Mouse (Mus musculus): ENCODE measurements around the gene Elmo1. TPM values are rescaled to one million over a fixed set of nuclear protein-coding genes. Genes with fewer than 3 reads are reported as not detected.

Gene Elmo1
- polyA plus RNA-seq, 1 experiment from 2014 or later, result 11.2 TPM

DNA sequence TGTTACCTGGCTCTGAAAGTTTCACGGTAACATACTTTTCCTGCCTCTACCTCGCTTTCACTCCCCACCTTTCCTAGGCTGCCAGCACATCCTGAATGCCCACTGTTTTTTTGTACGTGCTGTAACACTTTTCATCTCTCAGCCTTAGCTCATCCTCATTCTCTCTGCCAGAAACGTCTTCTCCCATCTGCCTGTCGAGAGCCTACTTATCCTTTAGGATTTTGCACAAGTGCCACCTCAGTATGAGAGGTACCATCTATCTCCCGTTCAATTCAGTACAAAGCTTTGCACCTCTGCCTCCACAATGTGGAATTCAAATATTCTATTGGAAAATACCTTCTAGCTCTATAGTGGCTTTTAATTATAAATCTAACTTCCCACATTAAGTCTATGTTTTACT, 369.7 kb downstream of the Elmo1 start:
- Histone ChIP-seq H3K4me3 (replicated peaks) (no peak overlapping the region), H3K4me1 (no peaks in the 10 kb centered on the region), H3K9ac (no peak overlapping the region), H3K27me3 (replicated peaks) (no peaks in the 10 kb centered on the region), H3K27ac (no peak overlapping the region), H3K9me3 (no peaks in the 10 kb centered on the region), H3K36me3 (no peaks in the 10 kb centered on the region), H3K4me2 (no peak overlapping the region)
- ATAC-seq (ENCODE audit: insufficient read depth, low FRiP score, low read depth), result no peak
- WGBS, result 85% methylated on average over 6 of the region's 6 CpGs

- Histone ChIP-seq H3K4me3 (replicated peaks) (no peak overlapping the region), H3K4me1 (no peaks in the 10 kb centered on the region), H3K27me3 (replicated peaks) (no peaks in the 10 kb centered on the region), H3K9ac (no peak overlapping the region), H3K36me3 (no peaks in the 10 kb centered on the region), H3K9me3 (no peaks in the 10 kb centered on the region), H3K27ac (no peak overlapping the region), H3K4me2 (no peak overlapping the region)
- ATAC-seq (ENCODE audit: insufficient read depth, low FRiP score, low read depth), result no peak
- WGBS, result 70% methylated on average over 3 of the region's 3 CpGs
Observed at GRCm38 (mm10) chr13:20461616-20462015, 371.2 kb downstream of the Elmo1 start.

- Histone ChIP-seq H3K4me3 (replicated peaks) (no peak overlapping the region), H3K36me3 (no peaks in the 10 kb centered on the region), H3K9ac (no peak overlapping the region), H3K27me3 (replicated peaks) (no peaks in the 10 kb centered on the region), H3K27ac (no peak overlapping the region), H3K9me3 (no peaks in the 10 kb centered on the region), H3K4me2 (no peak overlapping the region), H3K4me1 (no peaks in the 10 kb centered on the region)
- ATAC-seq (ENCODE audit: insufficient read depth, low FRiP score, low read depth), result no peak
Observed at GRCm38 (mm10) chr13:20464161-20464560, 373.8 kb downstream of the Elmo1 start.

DNA sequence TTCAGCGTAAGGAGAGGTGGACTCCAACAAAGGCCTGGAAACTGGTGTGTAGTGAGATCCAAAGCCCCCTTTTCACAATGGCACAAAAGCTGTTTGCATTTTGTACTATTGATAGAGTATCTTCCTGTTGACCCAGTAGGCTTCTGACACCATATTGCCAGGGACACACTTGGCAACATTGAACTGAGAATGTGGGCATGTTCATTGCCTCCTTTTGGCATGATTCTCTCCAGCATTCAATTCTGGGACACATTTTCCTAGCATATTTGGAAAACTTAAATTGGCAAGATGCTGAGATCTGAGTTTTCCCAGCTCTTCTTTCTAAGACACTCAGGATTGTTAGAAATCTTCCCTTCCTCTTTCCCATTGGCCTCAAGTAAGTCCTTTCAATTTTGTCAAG, 377.0 kb downstream of the Elmo1 start:
- 94% methylated on average over 1 of the region's 1 CpGs for WGBS
- Histone ChIP-seq H3K27ac (no peak overlapping the region), H3K36me3 (no peaks in the 10 kb centered on the region), H3K4me2 (no peak overlapping the region), H3K4me1 (no peaks in the 10 kb centered on the region), H3K4me3 (replicated peaks) (no peak overlapping the region), H3K9me3 (no peaks in the 10 kb centered on the region), H3K27me3 (replicated peaks) (no peaks in the 10 kb centered on the region), H3K9ac (no peak overlapping the region)
- ATAC-seq (ENCODE audit: insufficient read depth, low FRiP score, low read depth), result no peak

DNA sequence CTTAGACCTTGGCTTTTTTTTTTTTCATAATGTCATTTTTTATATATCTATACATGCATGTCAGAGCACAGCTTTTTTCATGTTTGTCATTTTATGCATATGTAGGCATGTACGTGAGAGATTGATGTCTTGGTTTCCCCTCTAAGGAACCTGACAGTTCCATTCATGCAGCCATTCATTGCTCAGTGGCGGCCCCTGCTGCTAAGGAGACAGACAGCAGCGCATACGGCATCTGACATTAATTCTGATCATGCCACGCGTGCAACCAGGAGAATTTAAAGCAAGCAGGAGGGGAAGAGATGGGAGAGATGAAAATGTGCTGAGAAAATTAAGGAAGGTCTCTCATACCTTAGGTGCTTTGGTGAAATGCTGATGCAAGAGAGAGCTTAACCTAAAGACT, 381.3 kb downstream of the Elmo1 start:
- Histone ChIP-seq H3K4me2 (no peak overlapping the region), H3K27me3 (replicated peaks) (no peaks in the 10 kb centered on the region), H3K36me3 (no peaks in the 10 kb centered on the region), H3K4me3 (replicated peaks) (no peak overlapping the region), H3K4me1 (no peaks in the 10 kb centered on the region), H3K9me3 (no peaks in the 10 kb centered on the region), H3K27ac (no peak overlapping the region), H3K9ac (no peak overlapping the region)
- 11% methylated on average over 6 of the region's 6 CpGs for WGBS
- no peak for ATAC-seq (ENCODE audit: insufficient read depth, low FRiP score, low read depth)

GRCm38 (mm10) chr13:20472301-20472831, 382.0 kb downstream of the Elmo1 start:
- no peak overlapping the region for H3K4me3 ChIP-seq (replicated peaks)
- H3K27me3 ChIP-seq (replicated peaks), result no peaks in the 10 kb centered on the region
- no peaks in the 10 kb centered on the region for H3K9me3 ChIP-seq
- WGBS, result 54% methylated on average over 10 of the region's 10 CpGs
- H3K4me1 ChIP-seq, result no peaks in the 10 kb centered on the region
- ATAC-seq (ENCODE audit: insufficient read depth, low FRiP score, low read depth), result no peak
- H3K27ac ChIP-seq, result no peak overlapping the region
- H3K9ac ChIP-seq, result no peak overlapping the region
- H3K36me3 ChIP-seq, result no peaks in the 10 kb centered on the region
- H3K4me2 ChIP-seq, result no peak overlapping the region

DNA sequence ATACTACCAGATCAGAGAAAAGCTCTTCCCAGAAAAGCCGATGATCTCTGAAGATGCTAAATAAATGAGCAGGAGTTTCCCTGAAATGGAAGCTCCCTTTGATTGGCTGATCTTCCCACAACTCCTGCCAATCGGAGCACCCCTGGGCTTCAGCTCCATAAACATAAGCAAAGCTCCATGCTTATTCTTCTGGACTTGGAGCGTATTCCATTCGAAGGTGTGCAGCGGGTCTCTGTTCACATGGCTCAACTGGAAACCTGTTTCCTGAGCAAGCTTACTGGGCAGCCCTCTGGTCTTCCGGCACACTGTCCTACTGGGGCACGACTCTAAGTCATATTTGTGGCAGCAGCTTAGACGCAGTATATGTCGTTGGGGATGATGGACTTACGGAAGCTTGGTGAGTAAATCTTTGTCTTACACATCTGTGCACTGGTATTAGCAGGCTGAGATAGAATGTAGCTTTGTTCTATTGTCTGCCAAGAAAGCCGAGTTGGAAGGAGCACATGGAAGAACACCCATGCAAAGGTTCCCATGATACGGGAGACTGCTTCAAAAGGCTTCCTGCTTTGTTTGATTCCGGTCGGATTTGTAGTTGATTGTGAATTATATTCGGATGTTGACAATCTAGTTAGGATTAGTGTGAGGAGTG, 382.6 kb downstream of the Elmo1 start:
- Histone ChIP-seq H3K4me1 (no peaks in the 10 kb centered on the region), H3K27me3 (replicated peaks) (no peaks in the 10 kb centered on the region), H3K9me3 (no peaks in the 10 kb centered on the region), H3K36me3 (no peaks in the 10 kb centered on the region), H3K9ac (no peak overlapping the region), H3K4me2 (no peak overlapping the region), H3K4me3 (replicated peaks) (no peak overlapping the region), H3K27ac (no peak overlapping the region)
- WGBS, result 78% methylated on average over 15 of the region's 15 CpGs
- no peak for ATAC-seq (ENCODE audit: insufficient read depth, low FRiP score, low read depth)

DNA sequence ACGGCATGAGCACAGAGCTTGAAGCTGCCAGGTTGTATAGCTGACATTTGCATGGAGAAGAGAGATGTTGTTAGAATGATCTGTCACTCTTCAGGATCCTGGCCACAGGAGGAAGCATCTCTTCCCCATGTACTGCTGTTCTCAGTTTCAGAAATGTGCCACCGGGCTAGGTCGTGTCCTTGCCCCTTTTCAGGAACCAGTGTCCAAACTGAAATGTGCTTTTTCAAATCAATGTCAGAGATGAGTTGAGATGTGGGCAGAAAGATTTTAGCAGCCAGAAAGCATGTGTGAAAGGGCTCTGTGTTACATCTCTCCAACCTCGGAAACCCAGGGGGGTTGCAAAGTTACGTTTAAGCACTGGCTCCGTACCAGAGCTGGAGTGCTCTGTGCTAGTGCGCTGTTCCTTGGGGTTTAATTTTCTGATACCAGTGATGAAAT, 383.3 kb downstream of the Elmo1 start:
- Histone ChIP-seq H3K27ac (no peak overlapping the region), H3K4me2 (no peak overlapping the region), H3K4me3 (replicated peaks) (no peak overlapping the region), H3K27me3 (replicated peaks) (no peaks in the 10 kb centered on the region), H3K36me3 (no peaks in the 10 kb centered on the region), H3K4me1 (no peaks in the 10 kb centered on the region), H3K9ac (no peak overlapping the region), H3K9me3 (no peaks in the 10 kb centered on the region)
- WGBS, result 80% methylated on average over 7 of the region's 7 CpGs
- no peak for ATAC-seq (ENCODE audit: insufficient read depth, low FRiP score, low read depth)

DNA sequence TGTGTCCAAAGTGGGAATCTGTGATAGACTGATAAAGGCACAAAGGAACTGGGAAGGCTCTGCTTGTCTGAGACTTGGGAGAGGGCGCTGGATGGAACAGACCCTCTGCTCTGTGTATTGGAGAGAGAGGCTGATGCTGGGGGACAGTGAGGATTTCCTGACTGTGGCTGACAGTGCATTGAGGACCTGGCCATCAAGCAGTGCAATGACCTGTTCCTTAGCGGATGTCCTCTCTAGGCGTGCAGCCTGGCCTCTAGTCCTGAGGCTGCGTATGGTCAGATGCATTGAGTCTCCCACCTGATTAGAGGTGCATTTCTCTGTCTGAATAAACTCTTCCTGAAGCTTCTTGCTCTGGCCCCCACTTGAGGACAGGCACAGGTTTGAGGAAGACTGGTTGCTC, 384.2 kb downstream of the Elmo1 start:
- ATAC-seq (ENCODE audit: insufficient read depth, low FRiP score, low read depth), result no peak
- 95% methylated on average over 4 of the region's 4 CpGs for WGBS

DNA sequence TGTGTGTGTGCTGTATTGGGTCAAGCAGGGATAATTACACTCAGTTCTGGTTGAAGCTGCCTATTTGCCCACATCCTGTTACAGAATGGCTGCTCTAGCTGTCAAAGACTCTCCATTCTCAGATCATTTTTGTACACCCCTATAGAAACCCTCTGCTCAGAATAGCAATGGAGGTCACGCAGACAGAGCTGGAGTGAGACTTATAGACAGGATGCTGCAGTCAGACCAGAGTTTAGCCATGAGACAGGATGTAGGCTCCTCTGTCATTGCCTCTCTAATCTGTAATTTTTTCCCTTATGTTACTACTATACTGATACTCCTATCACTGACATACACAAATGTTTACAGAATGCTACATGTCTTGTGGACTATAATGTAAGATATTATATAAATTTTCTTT, 391.4 kb downstream of the Elmo1 start:
- no peak overlapping the region for H3K27ac ChIP-seq
- H3K36me3 ChIP-seq, result no peaks in the 10 kb centered on the region
- WGBS, result 82% methylated on average over 1 of the region's 1 CpGs
- H3K4me1 ChIP-seq, result no peaks in the 10 kb centered on the region
- H3K9ac ChIP-seq, result no peak overlapping the region
- H3K9me3 ChIP-seq, result no peaks in the 10 kb centered on the region
- no peak for ATAC-seq (ENCODE audit: insufficient read depth, low FRiP score, low read depth)
- no peaks in the 10 kb centered on the region for H3K27me3 ChIP-seq (replicated peaks)
- H3K4me2 ChIP-seq, result no peak overlapping the region
- H3K4me3 ChIP-seq (replicated peaks), result no peak overlapping the region

More for the DNA sequence above, 384.2 kb downstream of the Elmo1 start:
- Histone ChIP-seq H3K36me3 (no peaks in the 10 kb centered on the region), H3K4me2 (no peak overlapping the region), H3K4me1 (no peaks in the 10 kb centered on the region), H3K9me3 (no peaks in the 10 kb centered on the region), H3K27ac (no peak overlapping the region), H3K4me3 (replicated peaks) (no peak overlapping the region), H3K9ac (no peak overlapping the region), H3K27me3 (replicated peaks) (no peaks in the 10 kb centered on the region)

- no peak overlapping the region for H3K27ac ChIP-seq
- no peak for ATAC-seq (ENCODE audit: insufficient read depth, low FRiP score, low read depth)
- H3K36me3 ChIP-seq, result no peaks in the 10 kb centered on the region
- H3K4me1 ChIP-seq, result no peaks in the 10 kb centered on the region
- 69% methylated on average over 3 of the region's 3 CpGs for WGBS
- H3K4me2 ChIP-seq, result no peak overlapping the region
- no peaks in the 10 kb centered on the region for H3K9me3 ChIP-seq
- H3K4me3 ChIP-seq (replicated peaks), result no peak overlapping the region
- H3K27me3 ChIP-seq (replicated peaks), result no peaks in the 10 kb centered on the region
- H3K9ac ChIP-seq, result no peak overlapping the region
Observed at GRCm38 (mm10) chr13:20489110-20489509, 398.7 kb downstream of the Elmo1 start.

GRCm38 (mm10) chr13:20489698-20490417, 399.5 kb downstream of the Elmo1 start:
- Histone ChIP-seq H3K4me2 (no peak overlapping the region), H3K9ac (no peak overlapping the region), H3K27me3 (replicated peaks) (no peaks in the 10 kb centered on the region), H3K27ac (no peak overlapping the region), H3K4me1 (no peaks in the 10 kb centered on the region), H3K9me3 (no peaks in the 10 kb centered on the region), H3K36me3 (no peaks in the 10 kb centered on the region), H3K4me3 (replicated peaks) (no peak overlapping the region)
- WGBS, result 56% methylated on average over 8 of the region's 8 CpGs
- no peak for ATAC-seq (ENCODE audit: insufficient read depth, low FRiP score, low read depth)

All from stomach, embryonic 15.5 days (tissue).